Mouse (Mus musculus) left cerebral cortex, adult 18-20 months (tissue): ENCODE results near the gene Galnt18. TPM values are rescaled to one million over a fixed set of nuclear protein-coding genes. Genes with fewer than 3 reads are reported as not detected.

Experiments used
- DNase-seq, 2 experiments: peaks; one replicate each; pipeline ENCODE4 v3.0.0; 2021 to 2022; ENCODE audit warnings: low spot score in 2 of 2, mixed read lengths in 1 of 2
- total RNA-seq, 2 experiments: library from RNA; stranded (reverse); gene quantifications; 2 replicates each; pipeline ENCODE4 v1.2.3; 2021

The Galnt18 gene
- total RNA-seq, 2 experiments from 2014 or later = 37.1 to 39.4 TPM

DNA sequence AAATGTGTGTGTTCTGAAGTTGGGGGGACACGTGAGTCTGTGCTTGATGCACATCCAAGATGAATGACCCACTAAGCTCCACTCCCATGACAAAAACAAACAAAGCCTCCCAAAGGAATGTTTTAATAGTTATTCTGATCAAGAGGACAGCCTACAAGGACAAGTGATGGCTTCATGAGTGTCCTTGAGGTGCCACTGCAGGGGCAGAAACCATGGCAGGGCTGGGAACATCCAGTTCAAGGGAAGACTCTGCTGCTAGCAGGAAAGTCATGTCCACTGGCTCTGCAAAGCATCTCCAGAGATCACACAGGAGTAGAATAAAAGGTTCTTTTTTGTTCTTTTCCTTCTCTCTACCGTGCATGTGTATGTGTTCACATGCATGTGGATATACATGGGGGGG is 140.9 kb downstream of the Galnt18 start:
- DNase-seq = no peak

DNA sequence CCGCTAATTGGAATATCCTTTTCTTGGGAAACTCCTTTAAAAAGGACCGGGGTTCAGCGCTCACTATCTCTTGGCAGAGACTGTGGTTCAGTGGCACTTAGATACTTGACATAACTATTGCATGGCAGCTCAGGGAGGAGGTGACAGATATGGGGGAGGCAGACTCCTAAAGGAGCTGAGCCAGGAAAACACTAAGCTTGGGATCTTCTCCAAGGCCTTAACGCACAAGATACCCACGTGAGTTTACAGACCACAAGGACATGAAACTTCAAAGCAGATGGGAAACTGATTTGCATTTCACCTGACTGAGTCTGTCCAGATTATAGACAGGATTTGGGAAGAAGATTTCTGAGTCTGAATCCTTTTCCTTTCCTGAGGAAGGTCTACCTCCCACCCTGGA is 141.3 kb downstream of the Galnt18 start:
- DNase-seq = peak; percentile 24 to 43

DNA sequence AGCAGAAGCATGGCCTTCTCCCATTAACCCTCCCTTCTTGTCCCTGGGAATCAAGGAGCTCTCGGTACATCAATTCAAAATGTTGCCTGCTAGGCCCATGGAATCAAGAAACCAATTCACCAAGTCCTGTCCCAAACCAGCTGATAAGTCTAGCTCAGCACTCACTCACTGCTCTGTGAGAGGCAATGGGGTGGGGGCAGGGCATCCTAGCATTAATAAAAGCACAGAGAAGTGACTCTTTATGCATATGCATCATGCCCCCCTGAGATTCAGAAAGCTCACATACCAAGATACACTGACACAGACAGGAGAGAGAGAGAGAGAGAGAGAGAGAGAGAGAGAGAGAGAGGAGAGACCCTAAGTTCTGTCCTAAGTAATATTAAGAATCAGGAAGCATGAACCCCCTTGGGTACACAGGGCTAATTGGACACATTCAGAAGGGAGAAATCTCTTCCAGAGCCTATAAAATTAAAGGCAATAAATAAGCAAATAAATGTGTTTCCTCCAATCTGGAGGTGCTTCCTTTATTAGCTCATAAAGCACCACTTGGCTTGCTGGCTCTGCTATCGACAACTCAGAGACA is 141.8 kb downstream of the Galnt18 start:
- no peak for DNase-seq

DNA sequence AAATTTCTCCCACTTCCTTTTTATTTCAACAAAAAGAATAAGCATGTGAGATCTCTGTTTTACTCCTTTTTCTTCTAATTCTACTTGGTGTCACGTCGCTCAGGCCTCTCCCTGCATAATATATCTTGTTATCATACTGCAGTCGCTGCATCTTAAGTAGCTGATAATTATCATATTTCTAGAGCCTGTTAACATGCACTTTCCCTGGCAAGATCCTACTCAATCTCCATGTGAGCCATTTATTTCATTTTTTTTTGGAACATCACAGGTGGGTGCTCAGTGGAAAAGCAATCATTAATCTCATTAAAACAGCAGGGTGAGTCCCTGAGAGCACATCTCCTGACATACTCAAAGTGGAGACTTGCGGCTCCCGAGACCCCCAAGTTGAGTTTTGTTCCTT is 143.3 kb downstream of the Galnt18 start:
- no peak for DNase-seq

DNA sequence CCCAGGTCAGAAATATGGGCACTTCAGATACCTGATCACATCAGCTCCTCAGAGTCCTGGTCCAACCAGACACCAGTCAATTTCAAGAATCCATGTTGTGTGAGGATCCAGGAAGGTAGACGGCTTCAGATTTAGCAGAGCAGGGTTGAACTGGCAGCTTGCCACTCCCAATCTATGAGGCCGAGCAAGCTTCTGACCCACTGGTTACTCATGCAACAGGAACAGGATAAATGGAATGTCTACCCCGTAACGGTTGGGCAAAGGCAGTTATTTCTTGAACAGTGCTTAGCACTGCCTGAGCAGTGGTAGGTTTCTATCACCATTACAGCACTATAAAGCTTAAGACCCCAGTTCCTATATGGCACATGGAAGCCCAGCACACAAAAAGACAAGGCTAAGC is 148.5 kb downstream of the Galnt18 start:
- DNase-seq = no peak

DNA sequence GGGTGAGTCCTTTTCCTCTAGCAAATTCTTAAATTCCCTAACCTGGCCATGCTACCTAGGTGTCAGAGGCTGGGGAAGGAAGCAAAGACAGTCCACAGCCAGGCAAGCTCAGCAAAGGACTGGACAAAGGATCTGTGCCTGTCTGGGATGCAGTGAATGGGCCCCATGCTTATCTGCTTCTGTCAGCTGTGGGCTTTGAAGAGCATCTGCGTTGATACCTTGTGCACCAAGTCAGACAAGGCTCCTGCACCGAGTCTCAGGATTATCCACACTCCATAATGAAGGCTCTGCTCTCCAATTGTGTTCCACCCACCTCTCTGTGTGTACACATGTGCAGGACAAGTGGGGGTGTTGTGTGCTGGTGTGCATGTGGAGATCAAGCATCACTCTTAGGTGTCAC is 153.5 kb downstream of the Galnt18 start:
- DNase-seq = no peak

DNA sequence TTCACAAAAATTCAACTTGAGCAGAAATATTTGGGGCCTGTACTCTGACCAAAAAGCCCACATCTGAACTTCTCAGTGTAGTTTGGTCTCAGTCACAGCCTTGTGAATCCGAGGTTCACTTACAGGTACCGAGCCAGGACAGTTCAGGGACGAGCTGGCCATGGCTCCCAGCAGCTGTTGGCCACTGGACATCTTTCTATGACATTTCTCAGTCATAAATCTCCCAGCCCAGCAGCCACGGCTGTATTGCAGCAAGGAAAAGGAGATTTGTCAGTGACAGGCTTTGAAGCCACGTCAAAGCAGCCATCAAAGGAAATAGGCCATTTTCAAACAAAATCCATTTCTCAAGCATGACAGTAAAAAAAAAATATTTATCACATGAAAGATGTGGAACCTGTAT is 154.0 kb downstream of the Galnt18 start:
- no peak for DNase-seq

DNA sequence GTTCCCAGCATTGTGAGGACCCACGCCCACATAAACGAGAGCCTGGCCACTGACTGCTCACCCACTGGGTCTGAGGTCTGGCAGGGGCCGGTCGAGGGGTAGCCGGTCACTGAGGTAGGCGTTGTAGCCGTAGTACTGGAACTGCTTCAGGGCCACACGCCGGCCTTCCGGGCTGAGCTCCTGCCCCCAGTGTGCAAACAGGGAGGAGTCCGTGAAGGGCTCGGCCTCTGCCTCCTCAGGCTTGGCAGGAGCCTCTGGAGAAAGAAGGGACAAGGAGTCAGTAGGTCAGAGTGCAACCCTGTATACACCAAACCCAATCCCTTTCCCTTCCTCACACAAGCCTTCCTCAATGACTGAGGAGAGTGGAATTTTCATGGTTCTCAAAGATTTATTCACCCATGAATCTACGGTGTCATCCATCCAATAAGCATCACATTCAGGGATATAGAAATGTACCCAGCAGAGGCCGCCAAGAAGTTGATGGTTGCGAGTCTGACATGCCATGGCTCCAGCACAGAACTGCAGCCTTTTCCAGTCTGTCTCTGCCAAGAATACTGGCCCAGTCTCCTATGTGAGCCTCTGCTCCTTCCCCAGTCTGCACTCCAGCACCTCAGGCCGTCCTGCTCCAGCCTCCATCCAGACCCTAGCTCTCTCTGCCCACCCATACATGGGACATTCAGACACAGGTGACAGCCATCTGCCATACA is 163.4 kb downstream of the Galnt18 start:
- no peak for DNase-seq

DNA sequence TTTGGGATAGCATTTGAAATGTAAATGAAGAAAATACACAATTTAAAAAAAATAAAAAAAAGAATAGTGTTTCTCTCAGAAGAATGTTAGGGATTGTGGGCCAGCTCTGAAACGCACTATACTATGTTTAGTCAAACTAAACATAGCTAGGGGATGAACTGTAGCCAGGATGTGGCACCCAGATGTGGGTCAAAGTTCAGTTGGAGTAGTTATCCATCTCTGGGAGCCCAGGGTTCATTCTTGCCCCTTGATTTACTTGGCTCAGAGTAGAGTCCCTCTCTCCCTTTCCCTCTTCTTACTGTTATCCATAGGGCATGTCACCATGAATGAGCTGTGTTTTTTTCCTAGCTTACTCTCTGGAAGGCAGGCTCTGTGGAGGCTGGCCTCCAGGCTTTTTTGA is 165.3 kb downstream of the Galnt18 start:
- no peak for DNase-seq

DNA sequence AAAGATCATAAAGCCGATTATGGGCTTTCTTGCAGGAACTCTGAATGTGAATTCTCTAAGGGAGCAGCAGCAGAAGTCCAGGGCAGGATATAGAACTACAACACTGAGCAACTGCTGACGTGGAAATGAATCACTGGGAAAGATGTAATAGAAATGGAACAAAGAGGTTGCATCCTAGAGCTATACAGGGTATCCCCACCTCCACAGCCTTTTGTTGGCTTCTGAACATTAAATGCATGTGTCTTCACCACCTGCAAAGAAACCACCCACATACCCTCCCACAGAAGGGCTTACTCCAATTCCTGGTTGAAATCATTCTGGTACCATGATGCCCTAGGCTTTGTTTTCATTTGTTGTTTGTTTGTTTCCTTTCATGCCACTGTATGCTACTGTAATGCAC is 172.3 kb downstream of the Galnt18 start:
- DNase-seq = peak in 1 of 2 experiments; percentile 22

DNA sequence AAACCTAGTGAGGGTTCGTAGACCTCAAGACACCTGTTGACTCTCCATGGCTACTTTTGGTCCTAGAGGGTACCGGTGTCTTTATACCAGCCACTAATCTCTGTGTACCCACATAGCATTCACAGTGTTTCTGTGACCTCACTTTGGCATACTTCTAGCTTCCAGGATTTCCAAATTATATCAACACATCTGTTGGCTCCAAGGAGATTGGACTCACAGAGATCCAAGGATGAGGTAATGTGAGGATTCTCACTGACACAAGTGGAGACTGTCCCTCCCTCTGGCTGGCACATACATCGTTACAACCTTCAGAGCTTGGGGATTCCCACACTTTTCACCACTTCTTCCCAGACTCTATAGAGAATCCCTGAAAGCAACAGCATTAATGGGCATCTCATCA is 173.7 kb downstream of the Galnt18 start:
- no peak for DNase-seq

DNA sequence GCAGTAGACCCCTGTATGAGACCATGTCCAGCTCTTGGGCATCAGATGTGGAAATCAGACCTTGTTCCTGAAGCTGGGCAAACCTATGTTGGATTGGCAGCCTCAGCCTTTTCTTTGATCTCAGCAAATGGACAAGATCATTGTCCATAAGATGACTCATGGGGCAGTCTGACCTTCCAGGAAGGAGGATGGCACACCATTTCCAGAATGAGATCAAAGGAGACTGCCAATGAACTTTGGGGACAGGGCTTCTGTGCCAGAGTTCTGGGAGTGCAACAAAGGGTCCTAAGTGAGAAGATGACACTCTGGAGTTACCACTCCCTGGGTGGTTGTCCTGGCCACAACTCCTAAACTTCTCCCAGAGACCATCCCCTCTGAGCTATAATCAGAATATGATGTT is 174.1 kb downstream of the Galnt18 start:
- no peak for DNase-seq

DNA sequence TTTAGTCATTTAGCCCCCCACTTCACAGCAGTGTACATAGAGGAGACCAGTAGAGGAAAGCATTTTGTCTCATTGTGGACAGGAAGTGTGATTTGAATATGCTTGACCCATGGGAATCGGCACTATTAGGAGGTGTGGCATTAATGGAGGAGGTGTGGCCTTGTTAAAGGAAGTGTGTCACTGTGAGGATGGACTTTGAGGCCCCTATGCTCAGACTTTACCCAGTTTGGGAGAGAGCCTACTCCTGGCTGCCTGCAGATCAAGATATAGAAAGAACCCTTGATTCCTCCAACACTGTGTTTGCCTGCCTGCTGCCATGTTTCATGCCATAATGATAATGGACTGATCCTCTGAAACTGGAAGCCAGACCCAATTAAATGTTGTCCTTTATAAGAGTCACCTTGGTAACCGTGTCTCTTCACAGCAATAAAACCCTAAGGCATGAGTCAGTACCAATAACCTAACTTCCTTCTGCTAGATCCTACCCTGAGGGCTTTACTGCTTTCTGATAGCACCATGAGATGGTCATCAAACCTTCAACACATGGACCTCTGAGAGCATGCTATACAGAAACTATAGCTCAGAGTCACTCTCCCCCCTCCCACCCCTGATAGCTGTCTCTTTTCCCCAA is 175.1 kb downstream of the Galnt18 start:
- no peak for DNase-seq

DNA sequence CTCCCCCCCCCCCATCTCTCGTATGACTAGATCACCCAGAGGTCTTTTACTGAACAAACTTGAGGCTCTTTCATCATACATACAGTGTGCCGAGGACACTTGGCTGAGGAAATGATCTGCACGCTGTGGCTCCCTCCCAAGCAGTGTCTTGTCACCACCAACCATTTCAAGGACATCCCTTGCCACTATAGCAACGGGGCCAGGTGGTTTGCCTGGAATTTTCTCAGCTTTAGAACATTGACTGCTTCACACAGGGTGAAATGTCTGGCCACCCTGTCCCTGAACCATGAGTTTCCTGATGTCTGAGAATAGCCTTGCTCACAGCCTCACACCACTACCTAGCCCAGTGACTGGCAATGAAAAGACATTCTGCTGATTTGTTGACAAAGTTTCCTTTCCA is 176.6 kb downstream of the Galnt18 start:
- no peak for DNase-seq

DNA sequence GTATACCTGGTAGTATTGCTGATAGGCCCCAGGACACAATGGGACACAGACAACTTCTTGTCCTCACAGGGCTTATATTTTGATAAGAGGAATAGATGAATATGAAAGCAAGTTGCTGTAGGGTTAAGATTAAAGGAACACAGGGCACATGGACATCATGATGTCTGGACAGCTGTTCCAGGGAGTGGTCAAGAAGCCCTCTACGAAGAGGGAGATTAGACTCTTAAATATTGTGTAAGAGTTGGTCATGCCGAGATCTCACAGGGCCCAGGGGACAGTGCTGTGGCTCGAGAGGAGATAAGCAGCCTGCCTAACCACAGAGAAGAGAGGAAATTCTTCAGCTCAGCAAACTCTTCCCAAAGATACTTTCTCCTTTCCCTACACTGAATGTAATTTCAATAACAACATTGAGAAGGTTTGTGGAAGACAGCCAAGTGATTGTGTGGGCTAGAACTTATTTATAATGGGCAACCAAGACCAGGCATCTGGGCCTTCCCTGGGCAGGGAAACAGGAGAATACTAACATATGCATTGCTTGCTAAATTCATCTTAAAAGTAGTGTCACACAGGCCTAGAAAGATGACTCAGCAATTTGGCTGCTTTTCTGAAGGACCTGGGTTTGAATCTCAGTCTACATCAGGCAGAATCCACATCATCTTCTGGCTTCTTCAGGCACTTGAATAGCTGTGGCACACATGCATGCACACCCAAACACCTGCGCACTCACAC is 178.3 kb downstream of the Galnt18 start:
- peak; percentile 28 to 51 for DNase-seq

DNA sequence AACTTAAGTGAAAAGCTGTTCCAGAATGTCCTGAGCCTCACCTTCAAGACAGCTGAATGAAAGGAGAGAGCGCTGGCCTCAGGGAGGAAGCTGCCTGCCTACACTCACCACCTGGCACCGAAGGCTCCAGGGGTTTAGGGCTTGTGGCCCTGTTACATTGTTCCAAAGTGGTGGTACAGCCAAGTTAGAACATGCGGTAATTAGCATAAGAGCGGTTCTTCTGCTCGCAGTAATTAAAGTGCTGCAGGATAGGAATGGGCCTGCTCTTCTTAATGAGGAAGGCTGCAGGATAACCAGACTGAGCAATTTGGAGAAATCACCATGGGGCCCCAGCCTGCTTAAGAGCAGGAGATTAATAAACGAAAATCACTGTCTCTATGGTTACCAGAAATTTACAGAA is 179.0 kb downstream of the Galnt18 start:
- no peak for DNase-seq

DNA sequence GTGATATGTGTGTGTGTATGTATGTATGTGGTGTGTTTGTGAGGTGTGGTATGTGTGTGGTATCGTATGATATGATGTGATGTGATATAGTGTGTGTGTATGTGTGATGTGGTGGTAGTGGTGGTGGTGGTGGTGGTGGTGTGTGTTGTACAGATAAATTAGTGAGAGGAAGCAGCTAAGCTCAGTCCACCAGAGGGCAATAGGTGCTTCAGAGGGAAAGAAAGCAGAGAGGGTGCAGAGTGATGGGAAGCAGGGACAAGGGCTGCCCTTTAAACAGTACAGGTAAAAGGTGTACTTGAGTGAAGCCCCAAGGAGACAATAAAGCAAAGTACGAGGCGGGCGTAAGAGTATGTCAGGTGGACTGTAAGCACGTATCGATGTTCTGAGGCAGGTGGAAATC is 186.1 kb downstream of the Galnt18 start:
- DNase-seq = no peak

DNA sequence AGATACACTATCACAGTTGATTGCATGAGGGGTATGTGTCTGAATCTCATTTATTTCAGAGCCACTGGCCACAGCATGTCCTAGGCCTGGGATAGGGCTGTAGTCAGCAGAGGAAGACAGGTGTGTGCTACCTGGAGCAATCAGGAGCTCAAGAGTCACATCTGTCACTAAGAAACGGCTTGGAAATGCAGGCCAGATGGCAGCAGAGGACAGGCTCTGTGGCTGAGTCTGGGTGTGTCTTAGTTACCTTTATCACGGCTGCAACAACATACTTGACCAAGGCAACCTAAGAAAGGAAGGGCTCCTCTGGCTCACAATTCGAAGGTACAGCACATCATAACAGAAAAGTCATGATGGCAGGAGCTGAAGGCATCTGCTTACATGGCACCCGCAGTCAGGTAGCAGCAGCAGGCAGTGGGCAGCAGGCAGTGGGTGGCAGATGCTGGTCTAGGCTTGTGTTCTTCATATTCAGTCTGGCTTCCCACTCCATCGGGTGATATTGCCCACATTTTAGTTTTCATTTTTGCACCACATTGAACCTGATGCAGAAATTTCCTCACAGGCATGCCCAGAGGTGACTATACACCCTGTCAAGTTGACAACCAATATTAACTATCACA is 190.2 kb downstream of the Galnt18 start:
- DNase-seq = peak in 1 of 2 experiments; percentile 28

DNA sequence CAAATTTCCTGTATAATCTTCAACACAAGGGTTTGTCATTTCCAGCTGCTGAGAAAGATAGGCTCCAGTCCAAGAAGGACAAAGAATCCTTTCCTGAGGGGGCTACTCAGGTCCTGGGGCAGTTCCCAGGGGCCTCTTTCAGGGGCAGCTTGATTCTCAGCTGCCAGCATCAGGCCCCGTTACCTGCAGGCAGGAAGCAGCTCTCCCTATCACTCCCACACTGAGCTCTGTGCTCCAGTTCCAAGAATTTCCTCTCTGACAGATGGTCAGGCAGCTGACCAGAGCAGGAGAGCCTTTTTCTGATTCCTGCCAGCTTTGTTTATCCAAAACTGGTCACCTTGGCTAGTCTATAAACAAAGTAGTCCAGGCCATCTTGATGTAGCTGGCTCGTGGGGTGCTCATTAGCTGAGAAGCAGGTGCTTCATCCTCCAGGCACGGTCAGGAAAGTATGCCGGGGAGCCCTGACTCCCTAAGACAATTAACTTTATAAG is 191.4 kb downstream of the Galnt18 start:
- no peak for DNase-seq

DNA sequence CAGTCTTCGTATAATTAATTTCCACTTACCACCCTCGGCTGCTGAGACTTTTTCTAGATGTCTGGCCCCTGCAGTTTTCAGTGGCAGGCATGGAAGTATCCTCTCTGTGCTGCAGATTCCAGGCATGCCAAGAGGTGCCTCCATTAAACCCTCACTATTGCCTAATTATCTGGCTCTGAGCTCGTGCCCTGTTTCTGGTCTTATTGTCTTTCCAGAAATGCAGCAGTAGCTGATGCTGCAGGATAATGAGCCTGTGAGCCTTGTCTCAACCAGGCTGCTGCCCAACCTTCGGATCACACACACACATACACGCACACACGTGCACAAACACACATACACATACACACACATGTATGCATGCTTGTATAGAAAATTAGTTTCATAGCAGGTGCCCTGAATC is 199.2 kb downstream of the Galnt18 start:
- no peak for DNase-seq

DNA sequence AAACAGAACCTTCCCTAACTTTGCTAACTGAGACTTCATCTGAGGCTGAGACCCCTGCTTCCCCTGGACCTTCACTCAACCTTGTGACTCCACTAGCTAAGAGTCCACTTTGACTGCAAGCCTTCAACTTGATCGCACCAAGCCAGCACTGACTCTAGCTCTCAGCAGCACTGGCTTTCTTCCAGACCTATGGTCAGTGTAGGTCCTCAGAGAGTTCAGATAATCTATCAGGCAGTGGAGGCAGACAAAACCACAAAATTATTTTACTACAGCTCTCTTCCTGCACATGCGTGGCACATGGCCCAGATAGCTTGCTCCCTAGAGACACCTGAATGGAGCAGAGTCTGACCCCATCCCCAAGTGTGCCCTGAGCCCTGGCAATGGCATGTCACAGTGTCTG is 204.7 kb downstream of the Galnt18 start:
- no peak for DNase-seq
